Mouse (Mus musculus) splenic B cell, adult 2 months (primary cell): ENCODE data around the gene Scgb1b2.

Experiments used
- DNase-seq: peaks from one replicate; pipeline ENCODE4 v3.0.0-alpha.2; 2011; ENCODE audit warnings: low read depth, low spot score
- H3K27me3 ChIP-seq: 2 replicates; pipeline ENCODE4 v1.6.1; 2012; ENCODE audit warnings: mild to moderate bottlenecking, low read length, moderate library complexity, mixed read lengths; ENCODE audit not compliant: control insufficient read depth, poor library complexity, insufficient read depth, severe bottlenecking
- H3K36me3 ChIP-seq: 2 replicates; pipeline ENCODE4 v1.6.1; 2012; ENCODE audit warnings: mild to moderate bottlenecking, low read length, moderate library complexity, mixed read lengths; ENCODE audit not compliant: control insufficient read depth, poor library complexity, insufficient read depth, severe bottlenecking

Scgb1b2 gene

GRCm38 (mm10) chr7:31291721-31292120 lies at the start of gene Scgb1b2:
Gene Scgb1b2, minus strand, starts transcription at chr7:31291821.
- H3K36me3 ChIP-seq, result no peaks in the 10 kb centered on the region
- no peak for DNase-seq
- H3K27me3 ChIP-seq, result no peaks in the 10 kb centered on the region

GRCm38 (mm10) chr7:31290208-31290607 lies 1.4 kb downstream of the Scgb1b2 start, which contains the start of gene Scgb2b2:
Gene Scgb2b2, plus strand, starts transcription at chr7:31290508.
- no peaks in the 10 kb centered on the region for H3K36me3 ChIP-seq
- no peak for DNase-seq
- no peaks in the 10 kb centered on the region for H3K27me3 ChIP-seq
